Mouse (Mus musculus) cerebral cortex, adult 2 months (tissue): Measurements from ENCODE around the gene Phgr1.

Experiments
- WGBS: fragments of 180-500 bp; shearing (Covaris S2); methylation state at CpG from one replicate; pipeline ENCODE4 v1.1.7; 2018; 5-methylcytosine and 5-hydroxymethylcytosine counted together

Gene Phgr1

GRCm38 (mm10) chr2:118822800-118823199 is 50.2 kb downstream of the Phgr1 start:
- 93% methylated on average over 5 of the region's 5 CpGs for WGBS

- WGBS: 86% methylated on average over 4 of the region's 4 CpGs
These were observed 51.8 kb downstream of the Phgr1 start for GRCm38 (mm10) chr2:118824396-118824795.
